Mouse (Mus musculus): ENCODE measurements around the gene Gm17657. TPM values are rescaled to one million over a fixed set of nuclear protein-coding genes. Genes with fewer than 3 reads are reported as not detected.

The Gm17657 gene
- total and polyA plus RNA-seq, 3 experiments: 0.20 to 0.21 TPM; not detected in 1

DNA sequence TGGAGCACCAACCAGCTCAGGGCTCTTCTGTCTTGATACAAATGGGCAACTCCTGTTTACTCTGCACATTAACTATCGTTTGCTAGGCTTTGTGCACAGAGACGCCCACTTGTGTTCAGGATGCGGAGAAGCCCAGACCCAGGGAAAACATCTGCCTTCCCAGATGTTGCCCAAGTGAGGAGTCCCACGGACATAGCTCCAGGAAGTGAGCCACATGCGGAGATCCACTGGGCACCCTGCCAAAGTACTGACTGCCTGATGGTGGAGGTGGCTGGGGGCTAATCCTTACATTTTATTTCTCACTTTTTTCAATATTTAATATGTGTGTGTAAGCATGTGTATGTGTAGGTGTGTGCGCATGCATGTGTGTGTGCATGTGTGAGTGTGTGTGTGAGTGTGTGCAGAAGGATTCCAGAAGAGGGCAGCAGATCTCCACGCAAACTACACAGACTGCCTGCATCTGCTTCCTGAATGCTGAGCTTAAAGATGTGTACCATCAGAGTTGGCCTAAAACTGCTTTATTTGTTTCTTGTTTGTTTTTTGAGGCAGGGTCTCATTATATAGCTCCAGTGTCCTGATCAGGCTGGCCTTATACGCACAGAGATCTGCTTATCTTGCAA, 20.8 kb downstream of the Gm17657 start (continued):
- TF ChIP-seq NELFE (IDR thresholded peaks at IDR 0.05; ENCODE audit: low read depth, low read length) (no peak), EP300 (IDR thresholded peaks at IDR 0.05; ENCODE audit: low read length) (no peak)

DNA sequence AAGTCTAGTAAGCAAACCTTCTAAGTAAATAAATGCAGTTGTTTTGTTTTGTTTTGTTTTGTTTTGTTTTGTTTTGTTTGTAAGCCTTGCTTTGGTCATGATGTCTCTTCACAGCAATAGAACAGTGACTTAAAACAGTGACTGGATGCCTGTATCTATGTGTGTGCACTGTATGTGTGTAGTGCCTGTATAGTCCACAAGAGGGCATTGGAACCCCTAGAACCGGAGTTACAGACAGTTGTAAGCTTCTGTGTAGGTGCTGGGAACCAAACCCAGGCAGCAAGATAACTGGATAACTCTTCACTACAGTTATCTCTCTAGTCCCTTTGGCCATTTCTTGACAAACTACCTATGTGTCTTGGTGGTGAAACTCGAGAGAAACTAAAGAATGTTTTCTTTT, 23.8 kb downstream of the Gm17657 start:
- no peak overlapping the region for H3K4me3 ChIP-seq (replicated peaks in 1 of 3; ENCODE audit: low read depth in 2 of 3, low read length in 2 of 3, poor library complexity in 1 of 3)
- no peaks in the 10 kb centered on the region for H3K4me1 ChIP-seq (ENCODE audit: control insufficient read depth in 1 of 2, insufficient read depth in 2 of 2)
- no peak for TF ChIP-seq ETS1 (conservative IDR thresholded peaks at IDR 0.05; ENCODE audit: low read depth, low read length)
- no peak for TF ChIP-seq SMC3 (IDR thresholded peaks at IDR 0.05; ENCODE audit: low read depth, low read length)
- TF ChIP-seq NELFE (IDR thresholded peaks at IDR 0.05; ENCODE audit: low read depth, low read length): no peak
- TF ChIP-seq JUN (IDR thresholded peaks at IDR 0.05; ENCODE audit: insufficient read depth, low read depth, low read length): no peak
- no peak for TF ChIP-seq SIN3A (IDR thresholded peaks at IDR 0.05; ENCODE audit: low read length)
- TF ChIP-seq TCF12 (IDR thresholded peaks at IDR 0.05; ENCODE audit: low read depth, low read length): no peak
- no peak for TF ChIP-seq KAT2A (IDR thresholded peaks at IDR 0.05; ENCODE audit: insufficient replicate concordance, low read length)
- TF ChIP-seq HCFC1 (IDR thresholded peaks at IDR 0.05; ENCODE audit: low read depth, low read length): no peak
- no peak for TF ChIP-seq POLR2A (IDR thresholded peaks at IDR 0.05; ENCODE audit: low read depth, low read length)
- TF ChIP-seq MEF2A (IDR thresholded peaks at IDR 0.05; ENCODE audit: borderline replicate concordance, low read depth, low read length): no peak
- TF ChIP-seq RAD21 (IDR thresholded peaks at IDR 0.05; ENCODE audit: low read depth, low read length): no peak
- no peak for TF ChIP-seq USF1 (IDR thresholded peaks at IDR 0.05; ENCODE audit: low read depth, low read length)
- TF ChIP-seq E2F4 (IDR thresholded peaks at IDR 0.05; ENCODE audit: insufficient replicate concordance, low read depth, low read length): no peak
- H3K9me3 ChIP-seq (replicated peaks; ENCODE audit: low read length): peaks cover 34% of the 10 kb centered on the region
- H3K27ac ChIP-seq (ENCODE audit: insufficient read depth, low read depth): no peak overlapping the region
- H3K79me2 ChIP-seq (replicated peaks; ENCODE audit: control insufficient read depth, extremely low read depth, insufficient read depth, poor library complexity, severe bottlenecking): no peaks in the 10 kb centered on the region
- no peaks in the 10 kb centered on the region for H3K36me3 ChIP-seq (replicated peaks in 1 of 2; ENCODE audit: control insufficient read depth in 1 of 2, insufficient read depth in 1 of 2, low read length in 1 of 2)
- no peak overlapping the region for H3K4me2 ChIP-seq (ENCODE audit: insufficient read depth, low read depth, poor library complexity, severe bottlenecking)
- no peak for DNase-seq (ENCODE audit: extremely low read depth)
- no peaks in the 10 kb centered on the region for H3K27me3 ChIP-seq (replicated peaks)
- in situ Hi-C loops (cut with MboI; ENCODE audit: low pct_ligation_motif_present, low pct_unique_long_range_greater_than_20kb, low sequenced_read_pairs): no loop called here
- no peak overlapping the region for H3K9ac ChIP-seq (ENCODE audit: insufficient read depth, low read depth)
- dilution Hi-C loops (cut with MboI; ENCODE audit: extremely low pct_ligation_motif_present, extremely low pct_unique_long_range_greater_than_20kb, low sequenced_read_pairs): no loop called here

DNA sequence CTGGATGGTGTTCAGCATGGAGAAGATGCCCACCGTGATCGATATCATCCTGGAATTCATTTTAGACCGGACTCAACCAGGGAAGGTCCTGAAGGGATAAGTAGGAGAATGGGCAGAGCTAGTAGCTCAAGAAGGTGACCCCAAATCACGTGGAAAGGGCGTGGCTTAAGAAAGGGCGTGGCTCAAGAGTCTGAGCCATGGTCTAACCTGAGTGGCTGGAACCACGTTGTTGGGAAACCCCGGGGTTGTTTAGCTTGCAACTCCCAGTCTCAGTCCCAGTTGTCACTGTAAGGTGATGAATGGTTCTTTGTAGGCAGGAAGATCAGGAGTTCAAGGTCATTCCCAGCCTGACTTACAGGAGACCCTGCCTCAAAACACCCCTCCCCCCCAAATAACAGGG, 29.7 kb downstream of the Gm17657 start:
- dilution Hi-C loops (cut with MboI; ENCODE audit: extremely low pct_ligation_motif_present, extremely low pct_unique_long_range_greater_than_20kb, low sequenced_read_pairs) (no loop called here), in situ Hi-C loops (cut with MboI; ENCODE audit: low pct_ligation_motif_present, low pct_unique_long_range_greater_than_20kb, low sequenced_read_pairs) (no loop called here)
- no peaks in the 10 kb centered on the region for H3K36me3 ChIP-seq (replicated peaks in 1 of 2; ENCODE audit: control insufficient read depth in 1 of 2, insufficient read depth in 1 of 2, low read length in 1 of 2)
- TF ChIP-seq IRF4 (IDR thresholded peaks at IDR 0.05; ENCODE audit: low read depth, low read length): no peak
- no peak for TF ChIP-seq ZMIZ1 (IDR thresholded peaks at IDR 0.05; ENCODE audit: low read depth, low read length)
- no peak for TF ChIP-seq CHD1 (IDR thresholded peaks at IDR 0.05; ENCODE audit: low read depth, low read length)
- TF ChIP-seq BHLHE40 (IDR thresholded peaks at IDR 0.05; ENCODE audit: low read depth, low read length): no peak
- TF ChIP-seq UBTF (IDR thresholded peaks at IDR 0.05; ENCODE audit: low read depth, low read length): no peak
- no peak for TF ChIP-seq NRF1 (IDR thresholded peaks at IDR 0.05; ENCODE audit: low read depth, low read length)
- no peak for TF ChIP-seq TBP (conservative IDR thresholded peaks at IDR 0.05; ENCODE audit: low read depth, low read length)
- TF ChIP-seq MAX (IDR thresholded peaks at IDR 0.05; ENCODE audit: low read length): no peak
- TF ChIP-seq MYC (IDR thresholded peaks at IDR 0.05; ENCODE audit: low read depth, low read length): no peak
- no peak for TF ChIP-seq USF2 (conservative IDR thresholded peaks at IDR 0.05; ENCODE audit: low read depth, low read length)
- TF ChIP-seq RAD21 (IDR thresholded peaks at IDR 0.05; ENCODE audit: low read depth, low read length): no peak
- TF ChIP-seq MAFK (IDR thresholded peaks at IDR 0.05; ENCODE audit: insufficient replicate concordance, low read length): no peak
- TF ChIP-seq RCOR1 (conservative IDR thresholded peaks at IDR 0.05; ENCODE audit: low read depth, low read length): no peak
- TF ChIP-seq SIN3A (IDR thresholded peaks at IDR 0.05; ENCODE audit: low read length): no peak
- no peak for TF ChIP-seq ZKSCAN1 (IDR thresholded peaks at IDR 0.05; ENCODE audit: borderline replicate concordance, low read depth, low read length)
- no peak for TF ChIP-seq MXI1 (IDR thresholded peaks at IDR 0.05; ENCODE audit: low read depth, low read length)
- no peak for TF ChIP-seq MAZ (IDR thresholded peaks at IDR 0.05; ENCODE audit: low read depth, low read length)
- TF ChIP-seq CTCF (conservative IDR thresholded peaks at IDR 0.05 in 1 of 2, IDR thresholded peaks at IDR 0.05 in 1 of 2; ENCODE audit: low read depth in 2 of 2, low read length in 2 of 2): no peak
- TF ChIP-seq SMC3 (IDR thresholded peaks at IDR 0.05; ENCODE audit: low read depth, low read length): no peak
- TF ChIP-seq KAT2A (IDR thresholded peaks at IDR 0.05; ENCODE audit: insufficient replicate concordance, low read length): no peak
- H3K4me1 ChIP-seq (ENCODE audit: control insufficient read depth in 1 of 2, insufficient read depth in 2 of 2): peaks cover 0 to 5% of the 10 kb centered on the region in 2 experiments; a peak in 1 of 4 replicates
- H3K79me2 ChIP-seq (replicated peaks; ENCODE audit: control insufficient read depth, extremely low read depth, insufficient read depth, poor library complexity, severe bottlenecking): no peaks in the 10 kb centered on the region
- H3K9me3 ChIP-seq (replicated peaks; ENCODE audit: low read length): peaks cover 10% of the 10 kb centered on the region
- H3K9ac ChIP-seq (ENCODE audit: insufficient read depth, low read depth): no peak overlapping the region
- no peak overlapping the region for H3K27ac ChIP-seq (ENCODE audit: insufficient read depth, low read depth)
- DNase-seq (ENCODE audit: extremely low read depth): no peak
- no peak overlapping the region for H3K4me2 ChIP-seq (ENCODE audit: insufficient read depth, low read depth, poor library complexity, severe bottlenecking)
- no peak overlapping the region for H3K4me3 ChIP-seq (replicated peaks in 1 of 3; ENCODE audit: low read depth in 2 of 3, low read length in 2 of 3, poor library complexity in 1 of 3)
- no peaks in the 10 kb centered on the region for H3K27me3 ChIP-seq (replicated peaks)

Measured in CH12.LX (cell line).